Comparison of ENCODE assay signal across 11 mouse cellular contexts in genomic region chr6:38882728-38883171, GRCm38 (mm10). TPM values are rescaled to one million over a fixed set of nuclear protein-coding genes. Genes with fewer than 3 reads are reported as not detected.
DNase-seq lines count a peak whose midpoint lies in the region; ATAC-seq and TF ChIP-seq lines count a peak whose summit lies in the region.
"Had no signal": no experiment of that assay in that cellular context is flagged by ENCODE, and none has a peak within 500 bp of the region (broad histone marks: within the 10 kb centered on the region; RNA-seq: fewer than 3 reads in every experiment).

No protein-coding gene starts in this region.

- TF ChIP-seq RAD21 in MEL (IDR thresholded peaks at IDR 0.05; ENCODE audit: low read depth, low read length), result no peak

- H3K4me1 ChIP-seq in MEL (ENCODE audit: control insufficient read depth in 1 of 2, insufficient read depth in 2 of 2, low read length in 2 of 2), result peaks cover 7 to 28% of the 10 kb centered on the region in 2 experiments
- peaks cover 37% of the 10 kb centered on the region for H3K4me1 ChIP-seq in liver, embryonic 16.5 days (ENCODE audit: control insufficient read depth, low read depth, low read length)
- peaks cover 8% of the 10 kb centered on the region; the same call in 1 of the 2 replicates for H3K4me1 ChIP-seq in heart, embryonic 12.5 days (replicated peaks)

- peak; percentile 45 to 52; a peak in 2 of 4 replicates for TF ChIP-seq EP300 in MEL (IDR thresholded peaks at IDR 0.05; ENCODE audit: low read depth in 1 of 2, low read length in 2 of 2)

- TF ChIP-seq CTCF in MEL (IDR thresholded peaks at IDR 0.05 in 2 of 3, conservative IDR thresholded peaks at IDR 0.05 in 1 of 3; ENCODE audit: control insufficient read depth in 1 of 3, insufficient read depth in 1 of 3, low read depth in 2 of 3, low read length in 3 of 3, poor library complexity in 1 of 3, severe bottlenecking in 1 of 3), result no peak

- no peaks in the 10 kb centered on the region for H3K9me3 ChIP-seq in MEL (replicated peaks; ENCODE audit: insufficient read depth, low read length)
- H3K9me3 ChIP-seq in liver, embryonic 16.5 days (replicated peaks; ENCODE audit: control insufficient read depth, low read length), result no peaks in the 10 kb centered on the region
- H3K9me3 ChIP-seq in heart, embryonic 12.5 days (replicated peaks), result no peaks in the 10 kb centered on the region
- H3K9me3 ChIP-seq: forebrain, embryonic 10.5 days; midbrain, embryonic 10.5 days had no signal

- H3K79me2 ChIP-seq in MEL (ENCODE audit: control insufficient read depth, insufficient read depth, low read length, poor library complexity), result no peaks in the 10 kb centered on the region

- no peak for ATAC-seq in liver, embryonic 16.5 days (ENCODE audit: low read depth)
- no peak for ATAC-seq in heart, embryonic 12.5 days (ENCODE audit: insufficient number of reproducible peaks, low FRiP score)

- H3K4me2 ChIP-seq in liver, embryonic 16.5 days (ENCODE audit: low read depth, low read length), result no peak overlapping the region
- H3K4me2 ChIP-seq in heart, embryonic 12.5 days, result no peak overlapping the region

- H3K4me3 ChIP-seq in MEL (ENCODE audit: control insufficient read depth in 1 of 2, insufficient read depth in 1 of 2, low read depth in 2 of 2, low read length in 2 of 2), result no peak overlapping the region
- no peak overlapping the region for H3K4me3 ChIP-seq in liver, embryonic 16.5 days (ENCODE audit: low read depth, low read length)
- no peak overlapping the region for H3K4me3 ChIP-seq in heart, embryonic 12.5 days
- H3K4me3 ChIP-seq: forebrain, embryonic 10.5 days; left cerebral cortex, adult 2 months; midbrain, embryonic 10.5 days had no signal

- H3K27me3 ChIP-seq in MEL (ENCODE audit: control insufficient read depth in 1 of 2, insufficient read depth in 2 of 2, low read length in 2 of 2), result peaks cover 3 to 4% of the 10 kb centered on the region in 2 experiments
- 0 out of 2 replicates have a peak, but pooled peaks cover 3% of the 10 kb centered on the region for H3K27me3 ChIP-seq in liver, embryonic 16.5 days (ENCODE audit: control insufficient read depth, insufficient read depth, low read depth, low read length)
- H3K27me3 ChIP-seq in heart, embryonic 12.5 days (replicated peaks), result no peaks in the 10 kb centered on the region

- 53% methylated on average over 6 of the region's 6 CpGs for WGBS in liver, embryonic 16.5 days (ENCODE audit: insufficient replicate concordance)
- 51% methylated on average over 6 of the region's 6 CpGs for WGBS in heart, embryonic 12.5 days

- intact Hi-C loops in left cerebral cortex, postnatal 25 days (cut with DNase I), result loop anchor here (10.0 kb wide), 1 partner anchor 228 kb away; no protein-coding TSS in a partner anchor

- peak; percentile 7 to 26 for DNase-seq in left cerebral cortex, postnatal 25 days (ENCODE audit: low spot score in 2 of 2)
- no peak for DNase-seq in left cerebral cortex, adult 18-20 months (ENCODE audit: low spot score in 2 of 2)
- DNase-seq in MEL (ENCODE audit: low read depth, low spot score), result peak; percentile 48
- peak; percentile 61 for DNase-seq in cerebellum, adult 9-10 months
- no peak for DNase-seq in urinary bladder, postnatal 4 days (ENCODE audit: low spot score in 2 of 2)
- no peak for DNase-seq in heart, adult 18-20 months

- H3K9ac ChIP-seq in MEL (ENCODE audit: control insufficient read depth, low read depth, low read length, poor library complexity, severe bottlenecking), result no peak overlapping the region
- H3K9ac ChIP-seq in liver, embryonic 16.5 days (ENCODE audit: low read depth, low read length), result 0 out of 2 replicates have a peak overlapping the region, but pooled peaks have one; percentile 10
- no peak overlapping the region; the same call in 1 of the 2 replicates for H3K9ac ChIP-seq in heart, embryonic 12.5 days

- TF ChIP-seq POLR2A in MEL (IDR thresholded peaks at IDR 0.05; ENCODE audit: control insufficient read depth in 1 of 2, insufficient read depth in 1 of 2, low read depth in 1 of 2, low read length in 2 of 2, poor library complexity in 1 of 2), result no peak

- H3K27ac ChIP-seq in MEL (ENCODE audit: control insufficient read depth, low read depth, low read length), result no peak overlapping the region
- H3K27ac ChIP-seq in liver, embryonic 16.5 days (ENCODE audit: low read length), result no peak overlapping the region
- H3K27ac ChIP-seq in heart, embryonic 12.5 days (ENCODE audit: poor library complexity, severe bottlenecking), result no peak overlapping the region
- H3K27ac ChIP-seq: forebrain, embryonic 10.5 days; left cerebral cortex, adult 2 months; midbrain, embryonic 10.5 days had no signal

- H3K36me3 ChIP-seq in MEL (ENCODE audit: control insufficient read depth in 1 of 2, insufficient read depth in 2 of 2, low read length in 2 of 2), result peaks cover 0 to 24% of the 10 kb centered on the region in 2 experiments; a peak in 2 of 4 replicates
- H3K36me3 ChIP-seq in liver, embryonic 16.5 days (ENCODE audit: control insufficient read depth, insufficient read depth), result no peaks in the 10 kb centered on the region
- H3K36me3 ChIP-seq in heart, embryonic 12.5 days, result no peaks in the 10 kb centered on the region
- H3K36me3 ChIP-seq: forebrain, embryonic 10.5 days; midbrain, embryonic 10.5 days had no signal

TF ChIP-seq in MEL, 35 proteins besides CTCF, POLR2A, EP300 and RAD21:
- TF ChIP-seq TAL1 (IDR thresholded peaks at IDR 0.05; ENCODE audit: low read length) (peak; percentile 53), HCFC1 (IDR thresholded peaks at IDR 0.05; ENCODE audit: low read depth, low read length) (no peak), MAZ (IDR thresholded peaks at IDR 0.05; ENCODE audit: low read depth, low read length) (no peak), UBTF (IDR thresholded peaks at IDR 0.05; ENCODE audit: borderline replicate concordance, insufficient read depth, low read depth, low read length) (no peak), BHLHE40 (IDR thresholded peaks at IDR 0.05; ENCODE audit: borderline replicate concordance, low read depth, low read length) (no peak), TCF12 (IDR thresholded peaks at IDR 0.05; ENCODE audit: low read depth, low read length) (peak; percentile 40; the same call in 1 of the 2 replicates), SMC3 (IDR thresholded peaks at IDR 0.05; ENCODE audit: low read depth, low read length) (no peak), POLR2AphosphoS5 (IDR thresholded peaks at IDR 0.05; ENCODE audit: borderline replicate concordance, low read depth, low read length) (no peak), MYC (IDR thresholded peaks at IDR 0.05; ENCODE audit: low read depth, low read length) (no peak), NRF1 (IDR thresholded peaks at IDR 0.05; ENCODE audit: insufficient read depth, low read depth, low read length, poor library complexity, severe bottlenecking) (no peak), TBP (IDR thresholded peaks at IDR 0.05; ENCODE audit: low read depth, low read length) (no peak), POLR2AphosphoS2 (IDR thresholded peaks at IDR 0.05; ENCODE audit: low read length) (no peak), ZC3H11A (IDR thresholded peaks at IDR 0.05; ENCODE audit: low read depth, low read length) (no peak), RCOR1 (IDR thresholded peaks at IDR 0.05; ENCODE audit: low read depth, low read length) (no peak), USF1 (IDR thresholded peaks at IDR 0.05; ENCODE audit: low read depth, low read length) (no peak), GATA1 (IDR thresholded peaks at IDR 0.05; ENCODE audit: low read depth, low read length) (no peak)

RNA-seq across cellular contexts. Expression of gene Hipk2, which starts 6.8 kb away (rescaled TPM):
- 10 to 100 TPM; 48.8 to 59.7 TPM for total RNA-seq in left cerebral cortex, postnatal 25 days (2021)
- 10 to 100 TPM; 45.5 to 48.7 TPM for total RNA-seq in left cerebral cortex, adult 18-20 months (2021)
- total RNA-seq in MEL (2012; rRNA removed), result 3.9 and 4.3 TPM in 2 replicates
- polyA plus RNA-seq in MEL (2012; ENCODE audit: insufficient read depth in 1 of 2, insufficient read length in 2 of 2, low read depth in 1 of 2, low replicate concordance in 2 of 2, missing spikeins in 1 of 2), result 10 to 100 TPM; 14.1 to 85.1 TPM
- polyA plus RNA-seq in liver, embryonic 16.5 days (2015; fragmentation: Nextera tagmentation; extraction: Ambion mirVana), result 17.5 and 19.8 TPM in 2 replicates
- polyA plus RNA-seq in heart, embryonic 12.5 days (2016; fragmentation: Nextera tagmentation; extraction: Ambion mirVana), result 12.5 and 15.2 TPM in 2 replicates
- total RNA-seq in heart, adult 18-20 months (2021), result 10 to 100 TPM; 83.6 to 98.5 TPM

RNA-seq across cellular contexts. Expression of gene Tbxas1, which starts 7.5 kb away (rescaled TPM):
- 1 to 10 TPM; 3.0 to 3.3 TPM for total RNA-seq in left cerebral cortex, postnatal 25 days (2021)
- 1 to 10 TPM; 2.0 to 2.2 TPM for total RNA-seq in left cerebral cortex, adult 18-20 months (2021)
- 0.54 and 0.65 TPM in 2 replicates for total RNA-seq in MEL (2012; rRNA removed)
- polyA plus RNA-seq in MEL (2012; ENCODE audit: insufficient read depth in 1 of 2, insufficient read length in 2 of 2, low read depth in 1 of 2, low replicate concordance in 2 of 2, missing spikeins in 1 of 2), result 1 to 10 TPM in 1 of 2 experiments, not detected in 1; 2.7 TPM
- polyA plus RNA-seq in liver, embryonic 16.5 days (2015; fragmentation: Nextera tagmentation; extraction: Ambion mirVana), result 10.8 and 12.8 TPM in 2 replicates
- polyA plus RNA-seq in heart, embryonic 12.5 days (2016; fragmentation: Nextera tagmentation; extraction: Ambion mirVana), result 3.4 and 4.0 TPM in 2 replicates
- 1 to 10 TPM; 1.7 TPM for total RNA-seq in heart, adult 18-20 months (2021)

Comparison
In these comparisons a context has a peak if more than half of its experiments do, and no peak if none do; other contexts are left out.
1. DNase-seq: peak in left cerebral cortex, postnatal 25 days (2 of 2), MEL (single experiment) and cerebellum, adult 9-10 months (single experiment); none in left cerebral cortex, adult 18-20 months (0 of 2), urinary bladder, postnatal 4 days (0 of 2) and heart, adult 18-20 months (0 of 2).